Mouse (Mus musculus): ENCODE measurements around the gene Tsg101. TPM values are rescaled to one million over a fixed set of nuclear protein-coding genes. Genes with fewer than 3 reads are reported as not detected.
A peak's percentile ranks its signal among the peaks of the same experiment; 100 is the strongest.

Tsg101 gene
- total RNA-seq (2014; rRNA removed) (134 and 135 TPM in 2 replicates), polyA plus RNA-seq (2015; fragmentation: Nextera tagmentation; extraction: Ambion mirVana) (323 and 329 TPM in 2 replicates)

DNA sequence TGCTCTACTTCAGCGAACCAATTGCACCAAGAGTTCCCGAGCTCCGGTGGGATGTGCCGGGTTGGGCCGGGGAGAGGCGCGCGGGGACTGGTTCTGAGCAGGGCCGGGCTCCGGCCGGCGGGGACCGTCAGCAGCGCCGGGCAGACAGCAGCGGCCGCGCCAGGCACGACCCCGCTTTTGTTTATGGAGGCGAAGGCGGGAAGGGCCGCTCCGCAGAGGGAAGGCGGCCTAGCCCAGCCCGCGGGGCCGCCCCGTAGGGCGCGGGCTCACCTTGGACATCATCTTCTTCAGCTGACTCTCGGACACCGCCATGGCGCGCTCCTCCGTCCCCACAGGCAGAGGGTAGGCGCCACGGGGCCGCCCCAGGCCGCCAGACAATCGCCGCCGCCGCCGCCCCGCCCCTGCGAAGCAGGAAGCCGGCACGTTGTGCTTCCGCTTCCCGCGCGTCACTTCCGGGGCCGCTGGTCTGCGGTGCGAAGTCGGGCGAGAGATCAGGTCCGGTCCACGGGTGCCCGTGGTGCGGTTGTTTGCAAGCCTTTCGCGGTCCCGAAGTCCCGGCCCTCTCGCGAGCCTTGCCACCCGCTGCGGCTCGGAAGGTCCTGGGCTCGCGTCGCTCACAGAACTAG lies at the start of gene Tsg101:
Tsg101 (minus strand) TSS at position 419 of the 626 bp plus-strand sequence.
- Histone ChIP-seq H3K36me3 (ENCODE audit: insufficient read depth, low read length) (no peaks in the 10 kb centered on the region), H3K27me3 (ENCODE audit: insufficient read depth, low read length) (no peaks in the 10 kb centered on the region), H3K27ac (ENCODE audit: low read depth, low read length) (peak within 1 kb of the TSS; percentile 95), H3K9ac (replicated peaks; ENCODE audit: low read length, poor library complexity, severe bottlenecking) (peak within 1 kb of the TSS; percentile 90), H3K4me3 (ENCODE audit: low read depth, low read length) (peak within 1 kb of the TSS; percentile 97), H3K4me2 (ENCODE audit: low read depth, low read length, poor library complexity, severe bottlenecking) (peak within 1 kb of the TSS; percentile 69), H3K9me3 (ENCODE audit: low read length) (no peaks in the 10 kb centered on the region), H3K4me1 (ENCODE audit: insufficient read depth, low read length) (0 out of 2 replicates have a peak, but pooled peaks cover 11% of the 10 kb centered on the region)
- DNase-seq (ENCODE audit: low spot score) (peak; percentile 90), ATAC-seq (ENCODE audit: low FRiP score) (peak; percentile 95)
- under 1% methylated on average over 60 of the region's 75 CpGs for WGBS
- peak; percentile 37; the same call in 1 of the 2 replicates for TF ChIP-seq CTCF (IDR thresholded peaks at IDR 0.05)

- DNase-seq (ENCODE audit: low spot score) = no peak
- no peak overlapping the region for H3K9ac ChIP-seq (replicated peaks; ENCODE audit: low read length, poor library complexity, severe bottlenecking)
- no peak for TF ChIP-seq CTCF (IDR thresholded peaks at IDR 0.05)
- no peak overlapping the region for H3K4me3 ChIP-seq (ENCODE audit: low read depth, low read length)
- no peaks in the 10 kb centered on the region for H3K36me3 ChIP-seq (ENCODE audit: insufficient read depth, low read length)
- 85% methylated on average over 7 of the region's 7 CpGs for WGBS
- no peaks in the 10 kb centered on the region for H3K9me3 ChIP-seq (ENCODE audit: low read length)
- no peak overlapping the region for H3K27ac ChIP-seq (ENCODE audit: low read depth, low read length)
- H3K4me1 ChIP-seq (ENCODE audit: insufficient read depth, low read length) = no peaks in the 10 kb centered on the region
- H3K4me2 ChIP-seq (ENCODE audit: low read depth, low read length, poor library complexity, severe bottlenecking) = no peak overlapping the region
- ATAC-seq (ENCODE audit: low FRiP score) = no peak
- no peaks in the 10 kb centered on the region for H3K27me3 ChIP-seq (ENCODE audit: insufficient read depth, low read length)
Observed at GRCm38 (mm10) chr7:46964070-46964469, 44.3 kb upstream of the Tsg101 start.

DNA sequence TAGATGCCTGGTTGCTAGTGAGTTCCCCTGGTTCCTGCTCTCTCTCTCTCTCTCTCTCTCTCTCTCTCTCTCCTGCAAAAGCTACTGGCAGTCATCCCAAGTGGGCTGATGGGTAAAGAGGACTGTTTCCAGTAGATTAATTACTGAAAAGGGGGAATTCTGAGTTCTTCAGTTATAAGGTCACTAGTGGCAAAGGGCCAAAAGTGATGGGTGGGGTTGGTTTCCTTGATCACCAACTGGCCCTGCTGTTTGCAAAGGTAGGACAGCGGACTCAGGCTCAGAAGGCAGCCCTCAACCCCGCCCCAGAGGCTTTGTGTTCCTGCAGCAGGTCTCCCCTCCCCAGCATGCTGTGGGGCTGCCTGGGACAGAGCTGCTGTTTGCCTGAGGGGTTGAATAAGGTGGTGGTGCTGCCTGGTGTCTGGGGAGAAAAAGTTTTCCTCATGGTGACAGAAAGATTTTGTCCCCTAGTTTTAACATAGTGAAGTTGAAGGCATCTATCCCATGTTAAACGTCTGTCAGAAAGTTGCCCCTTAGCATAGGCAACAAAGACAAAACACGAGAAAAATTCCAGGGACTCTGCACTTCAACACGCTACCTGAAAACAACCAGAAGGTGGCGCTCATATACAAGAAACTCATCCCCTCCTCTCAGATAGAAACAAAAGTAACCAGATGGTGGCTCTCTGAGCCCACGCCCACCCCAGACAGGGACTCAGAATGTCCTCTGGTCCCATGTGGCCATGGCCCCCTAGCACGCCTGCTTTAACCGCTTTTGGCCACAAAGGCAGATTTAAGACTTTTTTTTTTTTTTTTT lies 43.2 kb upstream of the Tsg101 start:
- H3K36me3 ChIP-seq (ENCODE audit: insufficient read depth, low read length) = no peaks in the 10 kb centered on the region
- H3K27ac ChIP-seq (ENCODE audit: low read depth, low read length) = no peak overlapping the region
- no peak overlapping the region for H3K4me3 ChIP-seq (ENCODE audit: low read depth, low read length)
- H3K4me1 ChIP-seq (ENCODE audit: insufficient read depth, low read length) = no peaks in the 10 kb centered on the region
- TF ChIP-seq CTCF (IDR thresholded peaks at IDR 0.05) = peak; percentile 88
- under 1% methylated on average over 9 of the region's 9 CpGs for WGBS
- H3K4me2 ChIP-seq (ENCODE audit: low read depth, low read length, poor library complexity, severe bottlenecking) = no peak overlapping the region
- DNase-seq (ENCODE audit: low spot score) (peak; percentile 93), ATAC-seq (ENCODE audit: low FRiP score) (peak; percentile 77)
- no peak overlapping the region for H3K9ac ChIP-seq (replicated peaks; ENCODE audit: low read length, poor library complexity, severe bottlenecking)
- H3K27me3 ChIP-seq (ENCODE audit: insufficient read depth, low read length) = no peaks in the 10 kb centered on the region
- no peaks in the 10 kb centered on the region for H3K9me3 ChIP-seq (ENCODE audit: low read length)

- no peak for ATAC-seq (ENCODE audit: low FRiP score)
- Histone ChIP-seq H3K9me3 (ENCODE audit: low read length) (no peaks in the 10 kb centered on the region), H3K4me3 (ENCODE audit: low read depth, low read length) (no peak overlapping the region), H3K4me1 (ENCODE audit: insufficient read depth, low read length) (no peaks in the 10 kb centered on the region; the same call in 1 of the 2 replicates), H3K27ac (ENCODE audit: low read depth, low read length) (no peak overlapping the region), H3K27me3 (ENCODE audit: insufficient read depth, low read length) (no peaks in the 10 kb centered on the region), H3K4me2 (ENCODE audit: low read depth, low read length, poor library complexity, severe bottlenecking) (no peak overlapping the region), H3K9ac (replicated peaks; ENCODE audit: low read length, poor library complexity, severe bottlenecking) (no peak overlapping the region), H3K36me3 (ENCODE audit: insufficient read depth, low read length) (no peaks in the 10 kb centered on the region)
- peak; percentile 59 for DNase-seq (ENCODE audit: low spot score)
- no peak for TF ChIP-seq CTCF (IDR thresholded peaks at IDR 0.05)
Observed at GRCm38 (mm10) chr7:46962132-46962531, 42.4 kb upstream of the Tsg101 start.

DNA sequence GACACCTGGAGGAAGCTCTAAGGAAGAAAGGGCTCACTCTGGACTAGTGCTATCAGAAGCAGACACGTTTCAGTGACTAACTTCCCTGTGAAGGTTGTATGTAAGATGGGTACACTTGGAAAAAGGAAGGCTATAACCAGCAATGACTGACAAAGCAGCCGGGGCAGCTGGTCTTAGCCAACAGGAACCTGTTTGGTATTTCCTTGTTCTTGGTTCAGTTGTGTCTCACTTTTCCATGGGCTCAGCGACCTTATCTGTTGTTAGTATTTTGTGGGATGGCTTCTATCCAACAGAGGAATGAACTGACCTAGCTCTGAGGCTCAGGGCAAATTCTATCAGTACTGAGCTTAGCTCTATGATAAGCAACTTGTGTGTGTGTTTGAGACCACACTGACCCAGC lies 41.2 kb upstream of the Tsg101 start:
- Histone ChIP-seq H3K27ac (ENCODE audit: low read depth, low read length) (no peak overlapping the region), H3K9ac (replicated peaks; ENCODE audit: low read length, poor library complexity, severe bottlenecking) (no peak overlapping the region), H3K4me1 (ENCODE audit: insufficient read depth, low read length) (no peaks in the 10 kb centered on the region; the same call in 1 of the 2 replicates), H3K27me3 (ENCODE audit: insufficient read depth, low read length) (no peaks in the 10 kb centered on the region), H3K4me3 (ENCODE audit: low read depth, low read length) (no peak overlapping the region), H3K36me3 (ENCODE audit: insufficient read depth, low read length) (no peaks in the 10 kb centered on the region), H3K4me2 (ENCODE audit: low read depth, low read length, poor library complexity, severe bottlenecking) (no peak overlapping the region), H3K9me3 (ENCODE audit: low read length) (no peaks in the 10 kb centered on the region)
- no peak for DNase-seq (ENCODE audit: low spot score)
- TF ChIP-seq CTCF (IDR thresholded peaks at IDR 0.05) = no peak
- ATAC-seq (ENCODE audit: low FRiP score) = no peak
- WGBS = 69% methylated on average over 3 of the region's 3 CpGs

DNA sequence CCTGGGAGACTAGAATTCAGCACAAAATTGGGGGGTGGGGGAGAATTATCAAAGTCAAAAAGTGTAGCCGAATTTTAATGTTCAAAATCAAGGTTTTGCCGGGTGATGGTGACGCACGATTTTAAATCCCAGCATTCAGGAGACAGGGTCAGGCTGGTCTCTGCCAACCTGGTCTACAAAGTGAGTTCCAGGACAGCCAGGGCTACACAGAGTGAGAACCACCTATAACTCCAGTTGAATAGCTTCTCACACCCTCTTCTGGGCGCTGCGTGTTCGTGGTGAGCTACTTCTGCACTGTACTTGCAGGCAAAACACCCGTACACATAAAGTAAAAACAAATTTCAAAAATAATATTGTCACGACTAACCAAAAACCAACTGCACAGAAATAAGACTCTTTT lies 39.1 kb upstream of the Tsg101 start:
- H3K9ac ChIP-seq (replicated peaks; ENCODE audit: low read length, poor library complexity, severe bottlenecking) = peak overlapping the region; percentile 70
- TF ChIP-seq CTCF (IDR thresholded peaks at IDR 0.05) = no peak
- H3K36me3 ChIP-seq (ENCODE audit: insufficient read depth, low read length) = 0 out of 2 replicates have a peak, but pooled peaks cover 7% of the 10 kb centered on the region
- no peaks in the 10 kb centered on the region for H3K9me3 ChIP-seq (ENCODE audit: low read length)
- H3K27me3 ChIP-seq (ENCODE audit: insufficient read depth, low read length) = no peaks in the 10 kb centered on the region
- no peaks in the 10 kb centered on the region; the same call in 1 of the 2 replicates for H3K4me1 ChIP-seq (ENCODE audit: insufficient read depth, low read length)
- peak; percentile 49; the same call in 1 of the 2 replicates for ATAC-seq (ENCODE audit: low FRiP score)
- DNase-seq (ENCODE audit: low spot score) = no peak
- no peak overlapping the region for H3K27ac ChIP-seq (ENCODE audit: low read depth, low read length)
- peak overlapping the region; percentile 52 for H3K4me3 ChIP-seq (ENCODE audit: low read depth, low read length)
- H3K4me2 ChIP-seq (ENCODE audit: low read depth, low read length, poor library complexity, severe bottlenecking) = peak overlapping the region; percentile 67
- WGBS = 21% methylated on average over 9 of the region's 9 CpGs
